9 mouse cellular contexts compared by ENCODE assay signal in genomic region chr15:6570876-6571275, GRCm38 (mm10). TPM values are rescaled to one million over a fixed set of nuclear protein-coding genes. Genes with fewer than 3 reads are reported as not detected.
A peak's percentile ranks its signal among the peaks of the same experiment; 100 is the strongest.
DNase-seq lines count a peak whose midpoint lies in the region; ATAC-seq lines count a peak whose summit lies in the region.
"Had no signal": no experiment of that assay in that cellular context is flagged by ENCODE, and none has a peak within 500 bp of the region (broad histone marks: within the 10 kb centered on the region; RNA-seq: fewer than 3 reads in every experiment).

No protein-coding gene starts in this region.

- H3K4me3 ChIP-seq in midbrain, embryonic 12.5 days, result no peak overlapping the region
- H3K4me3 ChIP-seq: embryonic facial prominence, embryonic 13.5 days had no signal

- DNase-seq in urinary bladder, postnatal 25 days (ENCODE audit: low spot score), result peak; percentile 42
- no peak for DNase-seq in urinary bladder, postnatal 10 days (ENCODE audit: low spot score)
- DNase-seq in cerebellum, postnatal 14 days, result peak; percentile 72 to 77
- DNase-seq in frontal cortex, postnatal 25 days (ENCODE audit: low spot score in 2 of 2), result peak; percentile 48 to 58
- peak; percentile 87 for DNase-seq in induced T-regulatory cell, adult 2 months (ENCODE audit: low read depth)
- DNase-seq in left cerebral cortex, postnatal 14 days (ENCODE audit: low spot score in 2 of 2), result peak; percentile 79 to 80
- peak; percentile 61 for DNase-seq in splenic B cell, adult 2 months (ENCODE audit: low read depth, low spot score)

- no peaks in the 10 kb centered on the region for H3K9me3 ChIP-seq in midbrain, embryonic 12.5 days
- H3K9me3 ChIP-seq: embryonic facial prominence, embryonic 13.5 days had no signal

- H3K27ac ChIP-seq in midbrain, embryonic 12.5 days (replicated peaks), result no peak overlapping the region
- H3K27ac ChIP-seq: embryonic facial prominence, embryonic 13.5 days had no signal

- no peaks in the 10 kb centered on the region for H3K4me1 ChIP-seq in midbrain, embryonic 12.5 days

- no peak overlapping the region for H3K4me2 ChIP-seq in midbrain, embryonic 12.5 days (replicated peaks)
- H3K4me2 ChIP-seq: embryonic facial prominence, embryonic 13.5 days had no signal

- no peaks in the 10 kb centered on the region for H3K36me3 ChIP-seq in midbrain, embryonic 12.5 days
- no peaks in the 10 kb centered on the region for H3K36me3 ChIP-seq in splenic B cell, adult 2 months (ENCODE audit: control insufficient read depth, insufficient read depth, low read length, poor library complexity, severe bottlenecking)
- H3K36me3 ChIP-seq: embryonic facial prominence, embryonic 13.5 days had no signal

- H3K9ac ChIP-seq in midbrain, embryonic 12.5 days (replicated peaks), result no peak overlapping the region
- H3K9ac ChIP-seq: embryonic facial prominence, embryonic 13.5 days had no signal

- peak; percentile 87 for ATAC-seq in midbrain, embryonic 12.5 days (ENCODE audit: low FRiP score, low read depth)

- no peaks in the 10 kb centered on the region for H3K27me3 ChIP-seq in midbrain, embryonic 12.5 days
- no peaks in the 10 kb centered on the region for H3K27me3 ChIP-seq in splenic B cell, adult 2 months (ENCODE audit: control insufficient read depth, insufficient read depth, low read length, poor library complexity, severe bottlenecking)
- H3K27me3 ChIP-seq: embryonic facial prominence, embryonic 13.5 days had no signal

- WGBS in midbrain, embryonic 12.5 days, result 10% methylated on average over 7 of the region's 7 CpGs

- intact Hi-C loops in left cerebral cortex, postnatal 14 days (cut with DNase I), result loop anchor here (2.0 kb wide), 1 partner anchor 332 kb away; no protein-coding TSS in a partner anchor

RNA-seq across cellular contexts. Expression of gene Fyb, which starts 48.2 kb away (rescaled TPM):
- 10 to 100 TPM; 11.5 to 13.1 TPM for total RNA-seq in left cerebral cortex, postnatal 14 days (2021)
- polyA plus RNA-seq in midbrain, embryonic 12.5 days (2016; fragmentation: Nextera tagmentation; extraction: Ambion mirVana), result 3.4 and 5.4 TPM in 2 replicates
